Mouse (Mus musculus): ENCODE data around the gene Cryz.

DNA sequence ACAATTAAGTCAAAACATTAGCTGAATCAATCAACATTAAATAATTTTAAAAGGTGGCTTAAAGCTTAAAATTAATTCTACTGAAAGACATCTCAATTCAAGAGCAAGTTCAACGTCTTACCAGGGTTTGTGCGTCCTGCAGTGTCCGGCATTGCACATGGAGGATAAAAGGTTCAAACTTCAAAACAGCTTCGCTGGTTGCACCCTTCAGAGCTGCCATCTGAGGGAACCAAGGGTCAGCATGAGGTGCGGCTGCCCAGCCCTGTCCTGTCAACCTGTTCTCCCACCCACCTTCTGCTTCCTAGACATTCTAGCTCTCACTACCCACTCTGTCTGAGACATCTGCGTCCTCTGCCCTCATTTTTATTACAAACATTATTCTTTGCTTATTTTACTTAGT lies 2.9 kb upstream of the Cryz start:
- no peak for TF ChIP-seq CTCF (IDR thresholded peaks at IDR 0.05; ENCODE audit: borderline replicate concordance, extremely low read depth, insufficient read depth, insufficient read length)
- no peak for TF ChIP-seq POLR2A (IDR thresholded peaks at IDR 0.05; ENCODE audit: borderline replicate concordance, extremely low read depth, insufficient read depth, insufficient read length, poor library complexity, severe bottlenecking)

Data from brain, embryonic 14.5 days (tissue).